Mouse (Mus musculus) layer of hippocampus, adult 9-10 months (tissue): ENCODE results near the gene Epb41.

Experiments used
- DNase-seq: peaks from one replicate; pipeline ENCODE4 v3.0.0; 2022; ENCODE audit warnings: low spot score

Epb41 gene

DNA sequence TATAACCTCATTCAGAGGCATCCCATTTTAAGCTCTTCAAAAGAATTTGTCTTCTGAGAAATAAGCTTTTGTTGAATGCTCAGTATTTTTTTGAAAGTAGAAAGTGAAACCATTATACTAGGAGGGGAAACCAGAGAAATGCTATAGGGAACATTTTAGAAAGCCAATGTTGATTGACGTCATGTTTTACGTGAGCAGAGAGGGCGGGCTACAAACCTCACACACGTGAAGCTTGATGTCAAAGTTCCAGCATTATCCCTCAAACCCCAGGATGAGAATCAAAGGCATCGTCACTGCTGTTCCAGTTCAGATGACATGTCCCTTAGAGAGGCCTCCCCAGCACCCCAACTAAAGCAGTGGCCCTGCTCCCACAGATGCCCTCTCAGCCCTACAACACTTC, 66.9 kb downstream of the Epb41 start:
- no peak for DNase-seq

DNA sequence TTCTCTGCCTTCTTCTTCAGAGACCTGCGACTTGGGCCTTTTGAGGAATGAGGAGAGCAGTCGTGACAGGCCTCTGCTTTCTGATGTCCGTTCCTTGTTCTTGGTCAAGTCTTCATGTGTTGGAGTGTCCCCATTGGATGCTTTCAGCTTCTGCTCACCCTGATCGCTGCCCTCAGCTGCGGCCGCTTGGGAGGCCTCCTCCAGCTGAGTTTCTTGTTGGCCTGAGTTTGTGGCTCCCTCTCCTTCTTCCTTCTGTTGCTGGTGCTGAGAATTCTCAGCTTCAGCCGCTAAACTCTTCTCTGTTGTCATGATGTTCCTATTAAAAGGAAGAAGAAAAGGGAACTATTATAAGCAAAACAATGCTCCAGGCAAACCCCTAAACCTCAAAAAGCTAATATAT, 68.0 kb downstream of the Epb41 start:
- no peak for DNase-seq

DNA sequence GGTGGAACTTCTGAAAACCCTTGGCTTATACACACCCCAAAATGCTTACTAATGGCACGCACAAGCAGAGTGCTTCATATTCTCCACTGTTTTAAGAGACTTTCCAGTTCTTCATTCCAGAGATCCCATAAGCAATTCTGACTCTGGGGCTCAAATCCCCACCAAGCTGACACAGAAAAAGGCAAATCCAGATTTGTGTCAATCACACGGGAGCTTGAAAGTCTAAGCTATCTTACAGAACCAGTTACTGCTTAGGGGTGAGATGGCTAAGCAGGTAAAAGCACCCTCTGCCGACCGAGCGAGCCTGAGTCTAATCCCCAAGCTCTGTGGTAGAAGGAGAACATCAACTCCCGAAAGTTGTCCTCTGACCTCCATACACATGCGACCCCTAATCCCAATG, 76.5 kb downstream of the Epb41 start:
- DNase-seq: no peak

DNA sequence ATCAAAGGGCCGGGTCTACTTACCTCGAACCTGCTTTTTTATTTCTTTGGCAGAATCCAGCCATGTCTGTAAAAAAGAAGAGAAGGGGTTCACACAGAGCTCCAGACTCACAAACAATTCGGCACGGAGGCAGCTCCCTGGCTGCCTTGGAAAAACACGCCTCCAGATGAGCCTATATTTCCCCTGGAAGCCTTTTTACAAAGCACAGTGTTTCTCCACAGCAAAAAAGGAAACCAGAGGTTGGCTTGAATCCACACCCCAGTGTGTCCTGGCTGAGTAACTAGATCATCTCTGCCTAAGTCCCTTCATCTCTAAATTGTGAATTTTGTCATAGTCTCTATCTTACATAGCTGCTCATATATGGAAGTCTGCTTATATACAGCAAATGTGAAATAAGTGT, 77.6 kb downstream of the Epb41 start:
- no peak for DNase-seq

DNA sequence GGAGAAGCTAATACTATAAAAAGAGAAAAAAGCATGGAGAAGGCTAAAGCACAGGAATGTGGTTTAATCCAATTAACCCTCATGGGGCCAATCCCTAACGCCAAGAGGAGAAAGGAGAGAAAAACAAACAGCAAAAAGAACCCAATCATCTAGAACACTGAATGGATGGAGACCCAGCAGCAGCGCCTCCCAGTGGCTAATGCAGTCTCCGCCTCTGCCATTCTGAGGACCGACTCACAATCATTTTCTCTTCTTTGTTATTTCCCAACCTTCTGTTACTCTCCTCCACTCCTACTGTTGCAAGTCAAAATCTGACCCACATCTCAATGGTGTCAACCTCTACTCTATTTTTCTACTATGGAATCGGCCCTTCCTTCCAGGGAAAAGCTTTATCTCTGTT, 78.1 kb downstream of the Epb41 start:
- no peak for DNase-seq

DNA sequence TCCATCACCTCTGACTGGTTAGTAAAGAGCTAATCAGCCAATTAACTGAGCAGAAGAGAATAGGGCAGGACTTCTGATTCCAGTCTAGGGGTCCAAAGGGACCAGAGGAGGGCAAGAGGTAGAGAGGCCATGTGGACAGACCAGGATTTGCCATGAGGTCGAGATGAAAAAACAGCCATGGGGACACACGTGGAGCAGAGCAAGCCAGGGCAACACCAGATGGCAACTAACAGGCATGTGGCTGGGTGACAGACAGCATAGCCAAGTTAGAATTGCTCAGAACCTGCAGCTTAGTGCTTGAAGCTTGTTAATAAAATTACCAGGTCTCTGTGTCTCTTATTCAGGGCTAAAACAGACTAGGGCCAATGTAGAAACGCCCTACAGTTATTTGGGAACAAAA, 81.3 kb downstream of the Epb41 start:
- DNase-seq: no peak

DNA sequence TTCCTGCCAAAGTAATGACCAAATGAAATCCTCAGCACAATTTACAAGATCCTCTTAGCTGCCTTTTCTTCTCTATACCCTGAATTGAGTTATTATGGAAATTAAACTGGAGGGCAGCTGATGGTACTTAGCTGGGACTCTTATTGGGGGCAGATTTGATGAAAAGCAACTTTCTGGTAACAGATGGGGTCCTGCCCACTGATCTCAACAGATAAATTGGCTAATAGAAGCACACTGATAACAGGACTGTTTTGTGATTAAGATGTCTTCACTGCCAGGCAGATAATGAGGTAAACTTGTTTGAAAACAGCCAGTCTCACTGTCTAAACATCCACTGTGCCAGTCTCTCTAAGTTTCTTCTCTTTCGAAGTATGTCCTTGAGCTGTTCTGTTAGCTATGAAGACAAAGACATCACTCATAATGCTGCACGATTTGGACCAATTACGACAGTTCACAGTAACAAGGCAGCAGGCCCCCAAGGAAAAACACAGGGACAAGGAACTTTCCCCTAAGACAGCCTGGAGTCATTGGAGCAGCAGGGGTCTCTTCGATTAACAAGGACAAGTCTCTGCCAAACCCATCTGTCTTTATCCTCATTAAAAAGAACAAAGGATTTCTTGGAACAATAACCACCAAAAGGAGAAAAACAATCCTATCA, 92.1 kb downstream of the Epb41 start:
- no peak for DNase-seq

DNA sequence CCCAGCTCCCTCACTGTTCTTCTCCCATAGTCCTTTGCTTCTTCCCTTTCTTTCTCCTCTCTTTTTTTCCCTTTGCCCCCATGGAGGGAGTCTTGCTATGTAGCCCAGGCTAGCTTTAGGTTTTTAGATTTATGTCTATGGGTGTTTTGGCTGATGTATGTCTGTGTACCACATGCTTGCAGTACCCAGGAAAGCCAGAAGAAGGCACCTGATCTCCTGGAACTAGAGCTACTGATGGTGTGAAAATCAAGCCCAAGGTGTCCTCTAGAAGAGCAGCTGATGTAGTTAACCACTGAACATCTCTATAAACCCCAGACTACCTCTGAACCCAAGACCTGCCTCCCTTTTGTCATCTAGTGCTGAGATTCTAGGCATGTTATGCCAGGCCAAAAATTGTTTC, 93.4 kb downstream of the Epb41 start:
- DNase-seq: no peak

DNA sequence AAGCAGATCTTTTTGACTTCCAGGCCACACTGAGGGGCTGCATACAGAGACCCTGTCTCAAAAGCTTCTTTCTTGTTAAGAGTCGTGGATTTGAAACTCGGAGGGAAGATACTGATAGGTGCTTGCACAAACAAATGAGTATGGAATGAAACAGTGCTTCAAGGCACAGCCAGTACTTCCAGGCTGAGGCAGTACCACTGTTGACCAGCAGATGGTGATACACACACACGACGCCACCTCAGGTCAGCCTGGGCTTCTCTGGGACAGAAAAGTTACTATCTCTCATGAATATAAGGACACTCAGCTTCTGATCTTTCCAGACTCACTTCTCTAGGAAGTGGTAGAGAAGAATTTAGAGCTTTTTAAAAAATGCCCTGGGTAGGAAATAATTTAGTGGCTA, 97.9 kb downstream of the Epb41 start:
- peak; percentile 68 for DNase-seq

DNA sequence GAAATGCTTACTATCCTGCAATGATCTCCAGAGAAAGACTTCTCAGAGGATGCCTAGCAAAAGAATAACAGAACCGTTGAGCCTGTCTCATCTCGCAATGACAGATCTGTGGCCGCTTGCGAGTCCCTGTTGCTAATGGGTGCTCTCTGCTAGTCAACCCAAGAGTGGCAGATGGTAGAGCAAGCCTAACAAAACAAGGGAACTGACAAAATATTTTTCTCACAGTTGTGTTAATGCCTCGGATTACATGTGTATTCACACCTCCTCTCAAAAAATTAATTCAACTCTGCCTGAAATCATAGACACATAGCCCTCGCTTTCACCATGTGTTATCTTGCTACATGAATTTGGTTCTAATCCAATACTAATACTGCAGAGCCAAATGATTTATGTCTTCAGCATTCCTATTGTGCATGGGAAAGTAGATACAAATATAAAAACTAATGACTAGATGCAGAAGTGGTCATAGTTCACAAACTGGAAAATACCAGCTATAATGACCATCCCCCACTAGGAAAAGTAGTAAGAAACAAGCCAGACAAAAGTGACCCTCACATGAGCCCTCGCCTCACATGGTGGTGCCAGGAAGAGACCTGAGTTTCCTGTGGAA, 104.8 kb downstream of the Epb41 start:
- peak; percentile 43 for DNase-seq

DNA sequence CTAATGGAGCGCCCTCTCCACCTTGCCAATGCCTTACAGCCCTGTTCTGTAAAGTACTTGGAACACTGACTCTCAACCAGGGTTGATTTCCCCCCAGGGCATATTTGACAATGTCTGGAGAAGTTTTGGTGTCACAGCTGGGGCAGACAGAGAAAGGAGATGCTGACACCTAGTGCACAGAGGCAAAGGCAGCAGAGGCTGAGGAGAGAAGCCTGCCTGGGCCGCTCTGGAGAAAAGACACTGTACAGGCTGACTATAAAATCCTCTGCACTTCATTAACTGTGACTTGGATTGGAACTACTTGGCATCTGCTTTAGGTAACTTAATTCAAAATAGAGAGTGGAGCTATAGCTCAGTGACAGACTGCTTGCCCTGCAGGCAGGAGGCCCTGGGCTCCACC, 106.2 kb downstream of the Epb41 start:
- no peak for DNase-seq

DNA sequence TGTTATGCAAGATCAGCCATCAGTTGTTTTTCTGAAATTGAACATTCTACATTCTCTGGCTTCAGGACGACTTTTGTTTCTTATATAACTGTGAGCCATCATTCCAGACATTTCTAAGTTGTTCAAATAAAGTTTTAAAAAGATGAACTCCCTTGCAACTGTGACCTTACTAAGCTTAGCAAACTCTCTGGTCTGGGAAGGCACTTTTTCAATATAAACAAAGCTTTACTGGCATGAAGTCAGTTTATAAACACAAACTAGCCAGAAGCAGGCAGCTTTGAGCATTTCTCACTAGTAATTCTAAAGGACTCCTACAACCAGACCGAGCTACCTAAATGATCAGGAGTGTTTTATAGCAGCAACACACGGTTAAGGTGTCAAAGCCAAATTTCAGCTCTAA, 118.0 kb downstream of the Epb41 start:
- no peak for DNase-seq

DNA sequence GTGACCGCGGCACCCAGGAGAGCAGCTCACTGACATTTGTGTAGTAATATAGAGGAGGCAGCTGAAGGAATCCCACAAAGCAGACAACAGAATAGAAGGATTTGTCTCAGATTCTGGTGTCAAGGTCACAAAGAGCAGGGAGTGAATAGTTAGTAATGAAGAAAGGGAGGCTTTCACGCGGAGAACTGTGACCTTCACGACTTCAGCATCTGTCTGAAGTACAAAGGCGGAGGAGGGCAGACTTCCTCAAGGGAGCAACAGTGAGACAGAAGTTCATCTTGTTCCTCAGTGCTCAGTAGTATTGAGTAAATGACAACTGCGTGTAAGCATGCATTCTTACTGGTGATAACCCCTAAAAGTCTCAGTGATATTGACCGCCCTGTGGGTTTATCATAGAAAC, 124.5 kb downstream of the Epb41 start:
- DNase-seq: no peak

DNA sequence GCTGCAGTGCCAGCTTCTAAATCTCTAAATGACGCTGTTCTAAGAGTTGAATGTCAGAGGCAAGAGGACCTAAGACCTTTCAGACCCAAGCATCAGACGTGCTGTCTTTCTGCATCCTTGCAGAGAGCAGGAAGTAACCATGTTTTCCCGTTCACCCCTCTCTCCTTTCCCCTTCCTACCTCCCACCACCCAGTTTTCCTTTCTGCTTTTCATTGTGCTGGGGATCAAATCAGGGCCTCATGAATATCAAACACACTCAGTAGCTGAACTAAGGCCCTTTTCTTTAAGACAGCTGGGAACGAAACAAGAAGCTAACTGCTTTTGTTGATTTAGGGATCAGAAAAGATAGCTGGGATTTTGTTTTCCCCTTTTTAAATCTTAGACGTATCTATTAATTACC, 125.2 kb downstream of the Epb41 start:
- no peak for DNase-seq

DNA sequence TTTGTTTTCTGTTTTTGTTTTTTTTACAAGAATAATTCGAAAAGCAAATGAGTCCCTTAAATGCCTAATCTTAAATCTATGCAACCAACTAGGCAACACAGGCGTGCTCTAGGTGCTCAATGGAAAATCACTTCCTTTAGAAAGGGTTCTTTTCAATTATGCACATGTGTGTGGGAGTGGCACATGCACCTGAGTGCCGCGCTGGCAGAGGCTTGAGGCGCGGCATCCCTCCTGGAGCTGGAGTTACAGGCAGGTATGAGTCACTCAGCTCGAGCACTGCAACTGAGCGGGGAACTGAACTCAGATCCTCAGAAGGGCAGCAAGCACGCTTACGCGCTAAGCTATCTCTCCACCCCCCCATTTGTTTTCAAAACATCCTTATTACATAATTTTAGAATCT, 127.3 kb downstream of the Epb41 start:
- DNase-seq: no peak

DNA sequence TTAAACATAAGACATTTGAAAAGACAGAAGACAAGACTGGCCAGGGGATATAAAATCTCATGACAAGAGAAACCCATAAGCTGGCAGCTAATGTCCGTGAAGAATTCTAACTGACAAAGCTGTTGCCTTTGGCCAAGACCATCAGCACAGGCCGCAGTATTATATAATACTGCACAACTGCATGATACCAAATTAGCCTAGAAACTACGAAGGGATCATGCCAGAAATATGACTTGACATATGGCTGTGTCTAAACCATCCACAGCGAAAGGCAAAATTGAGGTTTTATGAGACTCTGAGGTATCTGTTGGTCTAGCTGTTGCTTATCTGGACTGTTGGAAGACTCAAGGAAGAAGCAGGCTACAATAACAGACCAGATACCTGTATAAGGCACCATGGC, 134.3 kb downstream of the Epb41 start:
- DNase-seq: no peak

DNA sequence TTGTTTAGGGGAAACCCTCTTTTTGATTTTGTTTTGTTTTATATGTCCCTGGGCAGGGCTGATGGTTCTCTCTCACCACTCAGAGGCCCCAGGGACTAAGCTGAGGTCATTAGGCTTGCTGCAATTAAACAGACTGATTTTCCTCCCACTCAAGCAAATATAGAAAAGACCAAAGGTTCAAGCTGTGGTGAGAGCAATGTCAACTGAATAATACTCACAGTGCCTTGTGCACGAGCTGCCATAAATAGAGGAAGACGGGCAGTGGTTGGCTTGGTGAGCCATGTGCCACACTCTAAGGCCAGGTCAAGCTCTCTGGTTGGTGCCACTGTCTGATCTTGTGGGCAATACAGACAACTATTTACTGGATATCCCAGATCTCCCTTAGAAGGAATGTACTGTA, 135.7 kb downstream of the Epb41 start:
- DNase-seq: no peak

DNA sequence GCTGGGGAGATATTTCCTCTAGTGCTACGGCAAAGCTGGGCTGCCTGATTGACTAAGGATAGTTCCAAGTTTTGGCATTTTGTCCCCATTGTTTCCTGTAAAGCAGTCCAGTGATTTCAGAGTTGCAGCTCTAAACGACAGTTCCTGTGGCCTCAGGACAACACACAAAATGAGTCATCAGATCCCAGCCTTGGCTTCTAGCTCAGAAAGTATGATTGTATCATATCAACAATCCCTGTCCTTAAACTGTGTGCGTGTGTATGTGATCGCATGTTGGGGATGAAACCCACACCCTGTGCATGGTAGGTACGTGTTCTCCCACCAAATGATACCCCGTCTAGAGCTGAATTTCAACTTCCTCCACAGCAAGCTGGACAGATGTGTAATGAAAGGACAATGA, 146.0 kb downstream of the Epb41 start:
- no peak for DNase-seq

DNA sequence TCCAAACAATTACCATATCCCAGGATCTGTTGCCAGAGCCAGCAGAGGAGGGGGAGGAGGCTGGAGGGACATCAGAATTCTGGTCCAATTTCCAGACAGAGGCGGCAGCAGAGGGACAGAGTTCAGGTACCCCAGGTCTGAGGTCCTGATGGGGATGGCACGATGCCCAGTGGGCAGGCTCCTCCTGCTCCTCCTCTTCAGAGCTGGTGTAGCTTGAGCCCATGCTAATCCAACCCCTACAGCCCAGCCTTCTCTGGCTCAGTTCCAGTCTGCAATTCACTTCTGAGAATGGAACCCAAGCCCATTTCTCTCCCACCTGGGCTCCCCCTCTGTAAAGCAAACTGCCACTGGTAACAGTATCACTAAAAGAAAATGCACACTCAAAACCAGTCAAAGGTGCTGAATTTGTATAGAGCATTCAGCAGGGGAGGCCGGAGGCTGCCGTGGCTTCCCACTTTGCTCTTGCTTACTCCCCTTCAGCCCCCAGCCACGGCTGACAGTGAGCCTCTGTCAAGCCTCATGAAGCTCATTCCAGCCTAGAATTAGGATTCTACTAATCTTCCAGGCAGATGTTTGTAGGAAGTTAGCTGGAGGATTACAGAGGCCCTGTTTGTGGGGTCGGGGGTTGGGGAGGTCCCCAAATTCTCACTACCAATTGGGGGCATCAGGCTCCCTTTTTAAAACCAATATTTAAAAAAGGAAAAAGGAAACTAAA, 150.9 kb downstream of the Epb41 start:
- DNase-seq: no peak

DNA sequence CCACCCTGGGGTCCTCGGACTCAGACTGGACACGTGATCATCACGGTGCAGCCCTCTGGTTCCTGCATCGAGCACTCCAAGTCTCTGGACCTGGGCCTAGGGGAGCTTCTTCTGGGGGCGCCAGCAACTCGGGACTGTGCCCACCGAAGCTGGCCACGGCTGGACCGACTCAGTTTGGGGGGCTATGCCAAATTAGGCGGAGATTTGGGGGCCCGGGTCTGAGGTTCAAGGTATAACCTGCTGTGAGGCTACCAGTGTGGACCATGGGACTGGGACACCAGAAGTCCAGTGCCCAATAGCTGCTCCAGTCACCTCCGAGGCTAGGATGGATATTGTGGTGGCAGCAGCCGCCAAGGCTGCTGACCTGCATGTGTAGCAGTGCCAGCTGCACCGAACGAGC, 152.7 kb downstream of the Epb41 start:
- DNase-seq: no peak

DNA sequence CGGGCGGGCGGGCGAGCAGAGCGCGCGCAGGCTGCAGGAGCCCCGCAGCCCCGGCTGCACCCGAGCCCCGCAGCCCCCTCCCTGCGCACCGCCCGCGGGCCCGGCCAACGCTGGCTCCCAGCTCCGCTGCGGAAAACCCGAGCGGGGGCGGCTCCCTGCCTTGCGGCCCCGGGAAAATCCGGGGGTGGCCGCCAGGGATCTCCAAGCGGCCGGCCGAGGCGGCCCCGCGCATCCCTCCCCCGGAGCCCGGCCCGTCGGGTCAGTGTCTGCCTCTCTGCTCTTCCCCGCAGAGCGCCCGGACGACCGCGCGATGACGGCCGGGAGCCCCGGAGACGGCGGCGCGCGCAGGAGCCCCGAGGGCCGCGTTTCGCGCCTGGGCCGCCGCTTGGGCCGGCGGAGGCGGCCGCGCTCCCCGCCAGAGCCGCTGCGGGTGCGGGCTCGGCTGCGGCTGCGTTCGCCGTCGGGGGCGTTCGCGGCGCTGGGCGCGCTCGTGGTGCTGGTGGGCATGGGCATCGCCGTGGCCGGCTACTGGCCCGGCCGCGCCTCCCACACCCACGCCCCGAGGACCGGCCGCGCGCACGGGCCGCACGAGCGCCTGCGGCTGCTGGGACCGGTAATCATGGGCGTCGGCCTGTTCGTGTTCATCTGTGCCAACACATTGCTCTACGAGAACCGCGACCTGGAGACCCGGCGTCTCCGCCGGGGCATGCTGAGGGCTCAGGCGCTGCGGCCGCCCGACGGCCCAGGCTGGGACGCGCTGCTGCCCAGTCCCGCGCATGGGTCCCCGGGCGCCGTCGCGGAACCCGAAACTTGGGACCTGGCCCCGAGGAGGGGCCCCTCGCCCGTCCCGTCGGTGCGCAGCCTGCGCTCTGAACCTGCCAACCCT, 153.4 kb downstream of the Epb41 start, which contains the start of gene Tmem200b:
Gene Tmem200b (plus strand): TSS at position 311 of the 886 bp plus-strand sequence.
- DNase-seq: no peak

DNA sequence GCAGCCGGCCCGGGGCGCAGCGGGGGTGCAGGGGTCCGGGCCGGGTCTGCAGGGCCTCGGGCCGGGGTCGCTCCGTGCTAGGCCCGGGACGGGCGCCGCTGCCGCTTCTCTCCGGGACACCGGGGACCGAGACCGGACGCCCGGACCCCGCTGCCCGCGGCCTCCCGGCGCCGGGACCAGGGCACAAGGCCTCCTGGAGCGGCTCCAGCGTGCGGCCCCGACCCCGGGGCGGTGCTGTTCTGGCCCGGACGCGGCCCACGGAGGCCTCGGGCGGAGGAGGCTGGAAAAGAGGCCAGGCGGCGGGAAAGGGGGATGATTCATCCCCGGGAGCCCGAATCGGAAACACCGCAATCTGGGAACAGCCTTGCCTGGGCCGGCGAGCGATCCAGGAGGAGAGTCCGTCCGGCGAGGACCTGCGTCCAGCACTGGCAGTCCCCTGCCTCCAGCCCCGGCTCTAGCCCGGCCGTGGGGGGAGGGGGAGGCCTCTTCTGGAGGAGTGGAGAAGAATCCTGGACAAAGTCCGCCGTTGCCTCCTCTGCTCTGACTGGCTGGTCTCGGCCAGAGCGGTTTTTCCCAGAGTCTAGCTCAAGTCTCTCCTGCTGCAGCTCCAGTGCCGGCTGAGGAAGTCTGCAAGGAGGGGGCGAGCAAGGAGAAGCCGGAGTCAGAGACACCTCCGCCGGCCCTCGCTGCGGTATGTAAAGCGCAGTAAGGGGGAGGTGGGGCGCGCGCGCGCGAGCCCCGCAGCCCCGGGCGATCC, 154.3 kb downstream of the Epb41 start:
- DNase-seq: no peak
